Mouse (Mus musculus) heart, embryonic 16.5 days (tissue): Measurements from ENCODE around the gene Gtdc1. TPM values are rescaled to one million over a fixed set of nuclear protein-coding genes. Genes with fewer than 3 reads are reported as not detected.

Experiments
- ATAC-seq: fragments of 200-750 bp; cut with Nextera tagmentation; replicated peaks from 2 replicates; pipeline ENCODE4 v1.8.0; 2017; ENCODE audit warnings: moderate number of reproducible peaks; ENCODE audit not compliant: insufficient read depth, low FRiP score; ENCODE audit errors: extremely low read depth
- H3K27ac ChIP-seq: fragments of 300-500 bp; sonication (generic); 2 replicates; pipeline ENCODE4 v1.5.1; 2014; ENCODE audit warnings: mild to moderate bottlenecking, low read length, control low read depth, moderate library complexity
- H3K27me3 ChIP-seq: fragments of 300-500 bp; sonication (generic); 2 replicates; pipeline ENCODE4 v1.6.1; 2014; ENCODE audit warnings: low read length, mixed read lengths; ENCODE audit not compliant: control insufficient read depth, insufficient read depth
- H3K36me3 ChIP-seq: fragments of 300-500 bp; sonication (generic); 2 replicates; pipeline ENCODE4 v1.6.1; 2014; ENCODE audit not compliant: control insufficient read depth, insufficient read depth
- H3K4me1 ChIP-seq: fragments of 300-500 bp; sonication (generic); 2 replicates; pipeline ENCODE4 v1.6.1; 2014; ENCODE audit warnings: low read length, mixed read lengths; ENCODE audit not compliant: control insufficient read depth, insufficient read depth
- H3K4me2 ChIP-seq: fragments of 300-500 bp; sonication (generic); 2 replicates; pipeline ENCODE4 v1.6.1; 2014; ENCODE audit warnings: low read depth, mild to moderate bottlenecking, control low read depth, low read length
- H3K4me3 ChIP-seq: fragments of 300-500 bp; sonication (generic); 2 replicates; pipeline ENCODE4 v1.5.1; 2014; ENCODE audit warnings: mild to moderate bottlenecking, control low read depth, low read length
- H3K9ac ChIP-seq: fragments of 300-500 bp; sonication (generic); 2 replicates; pipeline ENCODE4 v1.6.1; 2014; ENCODE audit warnings: low read length, control low read depth
- H3K9me3 ChIP-seq: fragments of 300-500 bp; sonication (generic); replicated peaks from 2 replicates; pipeline ENCODE4 v1.6.1; 2016; ENCODE audit warnings: low read length; ENCODE audit not compliant: control insufficient read depth
- WGBS: fragments of 180-500 bp; shearing (Covaris S2); extraction: QIAGEN DNeasy Blood & Tissue Kit; methylation state at CpG from one replicate; pipeline ENCODE4 v1.1.7; 2014; 5-methylcytosine and 5-hydroxymethylcytosine counted together
- polyA plus RNA-seq: library from polyadenylated mRNA; unstranded; fragments of >200 nt; fragmentation: Nextera tagmentation; extraction: Ambion mirVana; gene quantifications from 2 replicates; pipeline ENCODE4 v1.2.1, GENCODE M21; 2015

Gtdc1 gene
- polyA plus RNA-seq, 1 experiment from 2014 or later = 10.9 TPM

DNA sequence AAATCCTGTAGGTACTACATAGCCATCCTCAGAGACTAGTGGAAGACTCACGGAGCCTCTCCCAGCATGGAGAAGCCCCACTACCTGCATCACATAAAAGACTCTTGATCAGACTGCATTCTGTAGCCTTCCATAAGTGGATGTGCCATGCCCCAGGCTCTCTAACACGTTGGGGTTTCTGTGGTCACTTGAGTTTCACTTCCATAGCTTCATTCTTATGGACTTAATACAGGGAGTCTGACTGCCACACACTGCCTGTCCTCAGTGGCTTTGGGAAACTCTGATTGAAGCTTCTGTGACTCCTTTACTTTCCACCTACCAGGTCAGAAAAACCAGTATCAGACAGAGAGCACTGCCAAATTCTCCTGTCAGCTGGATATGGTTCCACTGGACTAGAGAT is 98.1 kb downstream of the Gtdc1 start:
- Histone ChIP-seq H3K36me3 (no peaks in the 10 kb centered on the region), H3K9ac (no peak overlapping the region), H3K9me3 (no peaks in the 10 kb centered on the region), H3K27me3 (no peaks in the 10 kb centered on the region), H3K4me2 (no peak overlapping the region), H3K27ac (no peak overlapping the region), H3K4me3 (no peak overlapping the region), H3K4me1 (no peaks in the 10 kb centered on the region)
- 77% methylated on average over 2 of the region's 2 CpGs for WGBS
- no peak for ATAC-seq

GRCm38 (mm10) chr2:44826609-44827008 is 100.8 kb downstream of the Gtdc1 start:
- ATAC-seq = no peak
- peaks cover 3% of the 10 kb centered on the region; the same call in 1 of the 2 replicates for H3K36me3 ChIP-seq
- whole genome bisulfite sequencing = 85% methylated on average over 3 of the region's 3 CpGs
- no peaks in the 10 kb centered on the region for H3K27me3 ChIP-seq
- H3K4me3 ChIP-seq = no peak overlapping the region
- H3K4me2 ChIP-seq = no peak overlapping the region
- no peak overlapping the region for H3K9ac ChIP-seq
- no peaks in the 10 kb centered on the region for H3K9me3 ChIP-seq
- H3K4me1 ChIP-seq = no peaks in the 10 kb centered on the region
- no peak overlapping the region for H3K27ac ChIP-seq

GRCm38 (mm10) chr2:44817787-44818186 is 109.7 kb downstream of the Gtdc1 start:
- Histone ChIP-seq H3K4me3 (no peak overlapping the region), H3K9me3 (no peaks in the 10 kb centered on the region), H3K36me3 (no peaks in the 10 kb centered on the region), H3K4me2 (no peak overlapping the region), H3K27me3 (no peaks in the 10 kb centered on the region), H3K27ac (no peak overlapping the region), H3K9ac (no peak overlapping the region), H3K4me1 (no peaks in the 10 kb centered on the region)
- ATAC-seq = no peak

GRCm38 (mm10) chr2:44813729-44814128 is 113.7 kb downstream of the Gtdc1 start:
- H3K36me3 ChIP-seq = no peaks in the 10 kb centered on the region
- no peak overlapping the region for H3K9ac ChIP-seq
- WGBS = 65% methylated on average over 3 of the region's 3 CpGs
- H3K9me3 ChIP-seq = no peaks in the 10 kb centered on the region
- H3K4me1 ChIP-seq = no peaks in the 10 kb centered on the region
- H3K4me3 ChIP-seq = no peak overlapping the region
- H3K27ac ChIP-seq = no peak overlapping the region
- ATAC-seq = no peak
- no peak overlapping the region for H3K4me2 ChIP-seq
- no peaks in the 10 kb centered on the region for H3K27me3 ChIP-seq

- Histone ChIP-seq H3K4me1 (no peaks in the 10 kb centered on the region), H3K4me2 (no peak overlapping the region), H3K27ac (no peak overlapping the region), H3K9me3 (no peaks in the 10 kb centered on the region), H3K36me3 (no peaks in the 10 kb centered on the region), H3K27me3 (no peaks in the 10 kb centered on the region), H3K4me3 (no peak overlapping the region), H3K9ac (no peak overlapping the region)
- ATAC-seq = no peak
- 81% methylated on average over 6 of the region's 6 CpGs for WGBS
These were observed 123.0 kb downstream of the Gtdc1 start for GRCm38 (mm10) chr2:44804497-44804896.

- Histone ChIP-seq H3K27me3 (no peaks in the 10 kb centered on the region), H3K4me2 (no peak overlapping the region), H3K36me3 (no peaks in the 10 kb centered on the region), H3K9ac (no peak overlapping the region), H3K4me3 (no peak overlapping the region), H3K27ac (no peak overlapping the region), H3K4me1 (no peaks in the 10 kb centered on the region), H3K9me3 (no peaks in the 10 kb centered on the region)
- 60% methylated on average over 2 of the region's 2 CpGs for WGBS
- no peak for ATAC-seq
These were observed 126.1 kb downstream of the Gtdc1 start for GRCm38 (mm10) chr2:44801361-44801760.

DNA sequence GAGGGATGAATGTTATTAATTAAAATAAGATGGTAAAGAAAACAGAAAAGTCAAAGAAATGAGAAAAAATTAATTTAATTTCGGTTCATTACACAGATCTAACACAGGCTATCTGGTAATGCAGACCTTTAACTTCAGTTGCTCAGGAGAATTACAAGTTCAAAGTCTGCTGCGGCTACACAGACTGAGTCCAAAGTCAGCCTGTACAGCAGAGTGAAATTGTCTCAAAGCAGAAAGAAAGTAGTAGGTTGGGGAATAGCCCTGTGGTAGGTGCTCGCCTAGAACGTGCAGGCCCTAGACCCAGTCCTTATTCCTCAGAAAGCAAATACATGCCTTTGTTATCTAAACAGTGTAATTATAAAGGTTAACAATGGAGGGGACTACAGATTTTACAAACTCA is 135.6 kb downstream of the Gtdc1 start:
- no peak overlapping the region for H3K27ac ChIP-seq

GRCm38 (mm10) chr2:44791134-44791533 is 136.3 kb downstream of the Gtdc1 start:
- H3K36me3 ChIP-seq = no peaks in the 10 kb centered on the region
- H3K27me3 ChIP-seq = no peaks in the 10 kb centered on the region
- ATAC-seq = no peak
- H3K27ac ChIP-seq = no peak overlapping the region
- H3K4me1 ChIP-seq = no peaks in the 10 kb centered on the region
- no peak overlapping the region for H3K9ac ChIP-seq
- no peak overlapping the region for H3K4me2 ChIP-seq
- no peak overlapping the region for H3K4me3 ChIP-seq
- H3K9me3 ChIP-seq = no peaks in the 10 kb centered on the region
- WGBS = 78% methylated on average over 5 of the region's 5 CpGs

More for the DNA sequence above, 135.6 kb downstream of the Gtdc1 start:
- Histone ChIP-seq H3K4me2 (no peak overlapping the region), H3K9me3 (no peaks in the 10 kb centered on the region), H3K4me1 (no peaks in the 10 kb centered on the region), H3K27me3 (no peaks in the 10 kb centered on the region), H3K36me3 (no peaks in the 10 kb centered on the region), H3K4me3 (no peak overlapping the region), H3K9ac (no peak overlapping the region)
- 86% methylated on average over 4 of the region's 4 CpGs for WGBS
- ATAC-seq = no peak

- H3K4me3 ChIP-seq = no peak overlapping the region
- H3K36me3 ChIP-seq = peaks cover 4% of the 10 kb centered on the region
- 93% methylated on average over 4 of the region's 4 CpGs for WGBS
- H3K4me2 ChIP-seq = no peak overlapping the region
- H3K4me1 ChIP-seq = no peaks in the 10 kb centered on the region
- H3K9me3 ChIP-seq = peaks cover 7% of the 10 kb centered on the region
- H3K27me3 ChIP-seq = no peaks in the 10 kb centered on the region
- no peak for ATAC-seq
- no peak overlapping the region for H3K9ac ChIP-seq
- no peak overlapping the region for H3K27ac ChIP-seq
These were observed 144.7 kb downstream of the Gtdc1 start for GRCm38 (mm10) chr2:44782746-44783145.

DNA sequence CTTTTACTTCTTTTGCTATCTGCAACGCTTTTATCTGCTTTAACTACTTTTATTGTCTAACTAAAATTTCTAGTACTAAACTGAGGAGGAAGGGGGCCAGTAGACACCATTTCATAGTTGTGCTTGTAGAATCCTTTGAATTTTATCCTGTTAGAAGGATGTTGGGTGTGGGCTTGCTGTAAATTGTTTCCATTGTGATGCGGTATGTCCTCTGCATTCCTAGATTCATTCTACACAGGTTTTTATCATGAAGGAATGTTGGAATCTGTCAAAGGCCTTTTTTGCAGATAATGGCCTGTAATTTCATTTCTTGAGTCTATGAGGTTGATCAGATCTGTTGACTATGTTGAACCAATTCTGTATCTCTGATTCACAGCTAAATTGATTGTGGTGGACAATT is 146.5 kb downstream of the Gtdc1 start:
- H3K36me3 ChIP-seq = peaks cover 4% of the 10 kb centered on the region
- ATAC-seq = no peak
- H3K9ac ChIP-seq = no peak overlapping the region
- H3K9me3 ChIP-seq = peaks cover 7% of the 10 kb centered on the region
- H3K4me1 ChIP-seq = no peaks in the 10 kb centered on the region
- H3K27ac ChIP-seq = no peak overlapping the region
- WGBS = 70% methylated on average over 2 of the region's 2 CpGs
- no peaks in the 10 kb centered on the region for H3K27me3 ChIP-seq
- no peak overlapping the region for H3K4me3 ChIP-seq
- H3K4me2 ChIP-seq = no peak overlapping the region
